In genomic region chr1:119048547-119048946, GRCm38 (mm10) we compare ENCODE assay signal across 8 mouse cellular contexts. TPM values are rescaled to one million over a fixed set of nuclear protein-coding genes. Genes with fewer than 3 reads are reported as not detected.
DNase-seq lines count a peak whose midpoint lies in the region; ATAC-seq lines count a peak whose summit lies in the region.

No protein-coding gene starts in this region.

- no peaks in the 10 kb centered on the region for H3K9me3 ChIP-seq in heart, embryonic 12.5 days (replicated peaks)
- H3K9me3 ChIP-seq in hindbrain, embryonic 12.5 days (replicated peaks), result no peaks in the 10 kb centered on the region
- H3K9me3 ChIP-seq in midbrain, embryonic 16.5 days (replicated peaks; ENCODE audit: control insufficient read depth, low read length, poor library complexity, severe bottlenecking), result no peaks in the 10 kb centered on the region

- H3K27me3 ChIP-seq in heart, embryonic 12.5 days (replicated peaks), result peaks cover 22% of the 10 kb centered on the region
- H3K27me3 ChIP-seq in hindbrain, embryonic 12.5 days, result peaks cover 4% of the 10 kb centered on the region; the same call in 1 of the 2 replicates
- H3K27me3 ChIP-seq in midbrain, embryonic 16.5 days (ENCODE audit: control insufficient read depth, insufficient read depth, low read depth, low read length), result peaks cover 3% of the 10 kb centered on the region

- H3K4me1 ChIP-seq in heart, embryonic 12.5 days (replicated peaks), result peaks cover 25% of the 10 kb centered on the region
- H3K4me1 ChIP-seq in hindbrain, embryonic 12.5 days, result peaks cover 57% of the 10 kb centered on the region
- H3K4me1 ChIP-seq in midbrain, embryonic 16.5 days (ENCODE audit: control insufficient read depth, insufficient read depth, low read length), result peaks cover 35% of the 10 kb centered on the region

- no peak for DNase-seq in heart, postnatal 25 days (ENCODE audit: low spot score)
- peak; percentile 54 for DNase-seq in ZHBTc4 (ENCODE audit: low read depth, low spot score)
- no peak for DNase-seq in natural killer cell, adult 2 months (ENCODE audit: low spot score in 2 of 2)
- no peak for DNase-seq in frontal cortex, postnatal 36 days (ENCODE audit: low spot score in 2 of 2)
- no peak for DNase-seq in ovary, adult 18-20 months (ENCODE audit: low spot score)

- intact Hi-C loops in heart, postnatal 25 days (cut with DNase I), result no loop called here

- peak overlapping the region; percentile 67 for H3K4me3 ChIP-seq in heart, embryonic 12.5 days
- H3K4me3 ChIP-seq in hindbrain, embryonic 12.5 days, result peak overlapping the region; percentile 50
- H3K4me3 ChIP-seq in midbrain, embryonic 16.5 days (ENCODE audit: low read depth, low read length), result peak overlapping the region; percentile 56

- 11% methylated on average over 6 of the region's 6 CpGs for WGBS in heart, embryonic 12.5 days
- 2% methylated on average over 6 of the region's 6 CpGs for WGBS in hindbrain, embryonic 12.5 days
- 0% methylated on average over 6 of the region's 6 CpGs for WGBS in midbrain, embryonic 16.5 days

- peak overlapping the region; percentile 86; the same call in 1 of the 2 replicates for H3K9ac ChIP-seq in heart, embryonic 12.5 days
- peak overlapping the region; percentile 71 for H3K9ac ChIP-seq in hindbrain, embryonic 12.5 days
- peak overlapping the region; percentile 68; the same call in 1 of the 2 replicates for H3K9ac ChIP-seq in midbrain, embryonic 16.5 days (ENCODE audit: low read depth, low read length)

- H3K27ac ChIP-seq in heart, embryonic 12.5 days (ENCODE audit: poor library complexity, severe bottlenecking), result no peak overlapping the region
- H3K27ac ChIP-seq in hindbrain, embryonic 12.5 days, result peak overlapping the region; percentile 93
- H3K27ac ChIP-seq in midbrain, embryonic 16.5 days (ENCODE audit: low read length), result no peak overlapping the region

- no peaks in the 10 kb centered on the region for H3K36me3 ChIP-seq in heart, embryonic 12.5 days
- no peaks in the 10 kb centered on the region for H3K36me3 ChIP-seq in hindbrain, embryonic 12.5 days
- no peaks in the 10 kb centered on the region for H3K36me3 ChIP-seq in midbrain, embryonic 16.5 days (ENCODE audit: control insufficient read depth, insufficient read depth, low read length)

- ATAC-seq in heart, embryonic 12.5 days (ENCODE audit: insufficient number of reproducible peaks, low FRiP score), result no peak
- peak; percentile 18; the same call in 1 of the 2 replicates for ATAC-seq in hindbrain, embryonic 12.5 days (ENCODE audit: low FRiP score)
- no peak for ATAC-seq in midbrain, embryonic 16.5 days

- peak overlapping the region; percentile 88 for H3K4me2 ChIP-seq in heart, embryonic 12.5 days
- peak overlapping the region; percentile 77 for H3K4me2 ChIP-seq in hindbrain, embryonic 12.5 days (replicated peaks)
- peak overlapping the region; percentile 94 for H3K4me2 ChIP-seq in midbrain, embryonic 16.5 days (ENCODE audit: low read length)

RNA-seq across cellular contexts. Expression of gene Gli2, which starts 4.9 kb away (rescaled TPM):
- 3.3 and 4.0 TPM in 2 replicates for polyA plus RNA-seq in heart, embryonic 12.5 days (2016; fragmentation: Nextera tagmentation; extraction: Ambion mirVana)
- total RNA-seq in heart, postnatal 25 days (2021), result 1 to 10 TPM; 1.3 to 1.9 TPM
- 8.1 and 8.3 TPM in 2 replicates for polyA plus RNA-seq in hindbrain, embryonic 12.5 days (2016; fragmentation: Nextera tagmentation; extraction: Ambion mirVana)
- 1.1 TPM in 2 replicates for polyA plus RNA-seq in midbrain, embryonic 16.5 days (2015; fragmentation: Nextera tagmentation; extraction: Ambion mirVana)
